Mouse (Mus musculus): ENCODE measurements around the gene Itgal.
"Not testable (repeated sequence)": the region's sequence is repeated elsewhere in the genome, so short reads cannot be mapped to it uniquely, and the experiment has no call there.

Gene Itgal

GRCm38 (mm10) chr7:127296098-127296497, at the start of gene Itgal:
Gene Itgal (plus strand): TSS chr7:127296260.
- DNase-seq (ENCODE audit: low spot score in 2 of 2), result no peak

- not testable (repeated sequence) for DNase-seq (ENCODE audit: low spot score in 2 of 2)
Measured at GRCm38 (mm10) chr7:127250511-127250910, 45.5 kb upstream of the Itgal start.

- DNase-seq (ENCODE audit: low spot score in 2 of 2), result no peak
Measured at GRCm38 (mm10) chr7:127252414-127252813, 43.6 kb upstream of the Itgal start.

DNA sequence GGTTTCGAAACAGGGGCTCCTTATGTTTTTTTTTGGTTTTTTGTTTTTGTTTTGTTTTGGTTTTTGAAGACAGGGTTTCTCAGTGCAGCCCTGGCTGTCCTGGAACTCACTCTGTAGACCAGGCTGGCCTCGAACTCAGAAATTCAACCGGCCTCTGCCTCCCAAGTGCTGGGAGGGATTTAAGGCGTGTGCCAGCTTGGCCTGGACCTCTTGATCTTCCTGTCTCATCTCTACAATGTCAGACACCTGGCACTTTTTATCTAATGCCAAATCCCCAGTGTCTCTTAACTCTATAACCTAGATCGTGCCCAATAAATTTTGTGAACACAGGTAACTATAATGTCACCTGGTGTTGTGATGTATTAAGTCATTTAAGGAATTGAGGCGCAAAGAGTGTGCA, 42.7 kb upstream of the Itgal start:
- no peak for DNase-seq (ENCODE audit: low spot score in 2 of 2)

- peak; percentile 91 to 93 for DNase-seq (ENCODE audit: low spot score in 2 of 2)
Measured at GRCm38 (mm10) chr7:127253821-127254769, 42.0 kb upstream of the Itgal start.

GRCm38 (mm10) chr7:127255008-127255407, 41.1 kb upstream of the Itgal start:
- DNase-seq (ENCODE audit: low spot score in 2 of 2), result no peak

- DNase-seq (ENCODE audit: low spot score in 2 of 2), result no peak
Measured at GRCm38 (mm10) chr7:127255965-127256364, 40.1 kb upstream of the Itgal start.

GRCm38 (mm10) chr7:127256518-127256917, 39.5 kb upstream of the Itgal start:
- DNase-seq (ENCODE audit: low spot score in 2 of 2), result no peak

GRCm38 (mm10) chr7:127259186-127259905, 36.7 kb upstream of the Itgal start:
- DNase-seq (ENCODE audit: low spot score in 2 of 2), result no peak

DNA sequence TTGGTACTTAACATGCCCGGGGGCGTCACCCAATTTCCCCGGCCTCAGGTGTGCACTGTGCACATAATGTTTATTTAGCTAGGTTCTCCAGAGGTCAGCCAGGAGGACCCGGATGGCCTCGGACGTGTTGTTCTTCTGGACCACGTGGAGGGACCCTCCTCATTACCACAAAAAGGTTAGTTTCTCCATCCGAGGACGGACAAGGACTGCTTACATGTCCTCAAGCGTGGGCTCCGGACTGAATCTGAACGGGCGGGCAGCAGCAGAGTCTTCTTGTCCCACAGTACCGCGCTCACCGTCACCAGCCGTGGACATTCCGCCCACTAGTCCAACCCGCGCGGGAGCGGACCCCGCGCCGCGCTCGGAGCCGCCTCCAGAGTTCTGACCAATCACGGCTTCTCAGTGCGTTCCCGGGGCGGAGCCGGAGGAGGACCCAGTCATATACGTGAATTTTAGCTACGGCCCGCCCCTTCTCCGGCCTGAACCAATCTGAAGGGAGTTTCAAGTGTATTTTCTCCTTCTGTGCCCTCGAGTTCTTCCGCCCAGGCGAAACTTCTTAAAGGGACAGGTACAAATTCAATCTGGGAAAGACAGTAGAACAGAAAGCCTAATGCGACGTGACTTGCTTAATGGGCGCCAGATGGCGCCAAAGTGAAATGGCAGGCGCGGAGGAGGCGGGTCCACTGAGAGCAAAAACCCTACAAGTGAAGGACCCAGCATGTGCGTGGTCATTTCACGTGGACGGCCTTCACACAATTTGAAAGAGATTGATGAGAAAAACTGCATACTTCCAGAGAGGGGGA, 35.5 kb upstream of the Itgal start, which contains the start of gene Dctpp1:
TSS of gene Dctpp1 (minus strand) at position 401 of the 803 bp plus-strand sequence.
- peak; percentile 97 to 98 for DNase-seq (ENCODE audit: low spot score in 2 of 2)

DNA sequence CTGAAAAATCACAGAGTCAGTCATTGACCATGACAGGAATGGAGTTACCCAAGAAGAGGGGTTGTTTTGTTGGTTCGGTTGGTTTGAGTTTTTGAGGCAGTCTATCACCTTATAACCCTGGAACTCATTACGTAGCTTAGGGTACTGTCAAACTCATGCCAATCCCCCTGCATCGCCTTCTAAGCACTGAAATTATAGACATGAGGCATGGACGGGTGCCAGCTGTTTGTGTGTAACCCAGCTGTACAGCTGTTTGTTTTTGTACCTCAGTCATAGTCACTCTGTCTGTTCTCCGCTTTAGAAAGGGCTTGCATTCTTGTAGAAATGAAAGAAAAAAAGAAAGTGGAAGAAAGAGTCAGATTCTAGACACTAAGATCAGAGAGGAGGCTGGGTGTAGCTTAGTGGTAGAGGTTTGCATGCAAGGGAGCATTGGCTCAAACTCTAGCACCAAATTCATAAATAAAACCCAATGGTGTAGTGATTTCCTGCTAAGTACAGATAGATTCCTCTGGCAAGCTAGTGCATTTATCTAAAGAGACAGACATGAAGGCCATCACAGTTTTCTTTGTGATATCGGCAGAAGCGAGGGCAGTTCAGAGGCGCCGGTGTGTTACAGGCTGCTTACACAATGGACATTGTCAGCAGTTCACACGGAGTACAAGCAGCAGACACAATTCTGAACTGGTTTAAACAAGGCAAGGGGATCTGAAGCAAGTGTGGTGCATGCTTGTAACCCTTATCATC, 33.7 kb upstream of the Itgal start:
- no peak for DNase-seq (ENCODE audit: low spot score in 2 of 2)

DNA sequence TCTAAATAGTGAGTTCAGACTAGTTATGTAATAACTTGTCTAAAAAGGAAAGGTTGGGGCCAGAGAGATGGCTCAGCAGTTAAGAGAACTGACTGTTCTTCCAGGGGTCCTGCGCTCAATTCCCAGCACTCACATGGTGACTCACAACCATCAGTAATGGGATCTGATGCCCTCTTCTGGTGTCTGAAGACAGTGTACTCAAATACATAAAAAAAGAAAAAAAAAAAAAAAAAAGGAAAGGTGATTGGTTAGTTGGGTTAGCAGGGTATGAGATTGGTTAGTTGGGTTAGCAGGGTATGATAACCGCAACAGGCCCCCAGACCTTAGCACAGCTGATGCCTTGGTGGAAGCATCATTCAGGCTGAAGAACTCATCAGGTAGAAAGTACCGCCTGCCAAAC, 32.5 kb upstream of the Itgal start:
- no peak for DNase-seq (ENCODE audit: low spot score in 2 of 2)

DNA sequence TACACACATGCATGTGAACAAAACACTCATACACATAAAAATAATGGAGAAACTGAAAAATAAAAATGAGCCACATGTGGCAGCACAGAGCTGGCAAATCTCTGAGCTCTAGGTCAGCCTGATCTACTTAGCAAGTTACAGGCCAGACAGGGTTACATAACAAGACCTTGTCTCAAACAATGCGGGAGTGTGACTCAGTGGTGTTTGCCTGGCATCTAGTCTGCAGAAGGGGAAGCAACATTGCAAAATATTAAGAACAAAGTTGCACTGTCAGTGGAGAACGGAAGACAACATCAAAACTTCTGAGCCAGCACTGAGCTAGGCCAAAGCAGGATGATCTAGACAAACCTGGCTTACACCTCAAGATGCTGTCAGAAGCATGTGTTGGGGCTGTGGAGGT, 25.8 kb upstream of the Itgal start:
- DNase-seq (ENCODE audit: low spot score in 2 of 2), result no peak

- no peak for DNase-seq (ENCODE audit: low spot score in 2 of 2)
Measured at GRCm38 (mm10) chr7:127270666-127271065, 25.4 kb upstream of the Itgal start.

DNA sequence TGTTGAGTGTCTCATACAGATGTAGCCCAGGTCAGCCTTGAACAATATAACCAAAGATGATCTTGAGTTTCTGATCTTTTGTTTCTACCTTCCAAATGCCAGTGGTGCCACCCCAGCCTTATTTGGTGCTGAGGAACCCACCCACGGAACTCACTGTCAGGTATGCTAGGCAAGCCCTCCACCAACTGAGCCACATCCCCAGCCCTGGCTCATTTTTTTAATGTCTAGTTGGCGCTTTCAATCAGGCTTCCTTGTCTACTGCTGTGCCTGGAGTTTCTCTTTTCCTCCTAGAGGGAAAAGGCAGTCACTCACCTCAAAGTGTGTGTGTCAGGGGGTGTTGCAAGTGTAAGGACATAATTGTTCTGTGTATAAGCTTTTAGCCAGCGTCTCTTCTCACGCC, 25.0 kb upstream of the Itgal start:
- DNase-seq (ENCODE audit: low spot score in 2 of 2), result no peak

- DNase-seq (ENCODE audit: low spot score in 2 of 2), result no peak
Measured at GRCm38 (mm10) chr7:127272566-127272965, 23.5 kb upstream of the Itgal start.

DNA sequence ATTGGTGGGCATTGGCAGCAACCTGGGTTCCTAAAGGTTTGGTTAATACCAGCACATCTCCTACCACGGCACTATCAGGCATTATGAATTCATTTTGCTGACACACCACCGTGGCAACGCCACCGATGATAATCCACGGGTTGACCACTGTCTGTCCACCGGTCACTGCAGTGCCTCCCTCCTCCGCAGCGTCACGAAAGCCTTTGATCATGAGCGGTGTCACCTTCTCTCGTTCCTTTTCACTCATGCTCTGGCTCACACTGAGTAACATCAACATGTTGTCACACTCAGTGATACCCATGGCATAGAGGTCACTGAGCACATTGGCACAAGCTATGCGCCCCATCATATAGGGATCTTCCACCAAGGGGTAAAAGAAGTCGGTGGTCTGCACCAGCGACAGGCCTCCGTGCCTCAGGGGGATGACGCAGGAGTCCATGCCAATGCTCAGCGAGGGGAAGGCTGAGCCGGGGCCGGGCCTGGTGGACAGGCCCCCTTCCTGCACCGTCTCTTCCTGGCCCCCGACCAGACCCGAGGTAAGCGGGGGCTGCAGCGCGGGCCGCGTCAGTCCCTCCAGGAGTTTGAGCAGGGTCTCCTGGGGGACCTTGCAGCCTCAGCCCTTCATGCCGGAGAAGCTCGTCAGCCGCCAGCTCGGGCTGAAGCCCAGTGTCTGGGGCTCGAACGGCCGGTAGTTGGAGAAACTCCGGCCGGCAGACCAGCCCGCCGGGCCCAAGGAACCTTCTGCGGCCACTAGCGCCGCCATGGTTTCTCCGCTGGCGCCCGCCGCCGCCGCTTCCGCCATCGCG, 22.7 kb upstream of the Itgal start:
- peak in 1 of 2 experiments; percentile 18 for DNase-seq (ENCODE audit: low spot score in 2 of 2)

GRCm38 (mm10) chr7:127273925-127274789, 21.9 kb upstream of the Itgal start, which contains the start of gene Sephs2:
Gene Sephs2 (minus strand): TSS chr7:127274055.
- peak; percentile 92 to 97 for DNase-seq (ENCODE audit: low spot score in 2 of 2)

GRCm38 (mm10) chr7:127276519-127276961, 19.5 kb upstream of the Itgal start:
- no peak for DNase-seq (ENCODE audit: low spot score in 2 of 2)
